Mouse (Mus musculus) megakaryocyte, embryonic 14.5 days (primary cell): ENCODE measurements at regions not wholly inside any gene's neighbourhood (a gene's known extent, or its start where the extent isn't known, plus 50 kb on each side); places are given as distances from the start of the nearest gene placed in this dataset.

Source experiments
- H3K27me3 ChIP-seq: replicated peaks from 2 replicates; pipeline ENCODE3; 2012; ENCODE audit warnings: inconsistent platforms
- H3K36me3 ChIP-seq: replicated peaks from 2 replicates; pipeline ENCODE3; 2012; ENCODE audit warnings: low read length, inconsistent platforms, mixed read lengths
- H3K4me1 ChIP-seq: 2 replicates; pipeline ENCODE4 v1.6.1; 2012; ENCODE audit warnings: inconsistent platforms
- H3K4me3 ChIP-seq: replicated peaks from 2 replicates; pipeline ENCODE3; 2012; ENCODE audit warnings: moderate library complexity, mild to moderate bottlenecking, inconsistent platforms
- H3K9me3 ChIP-seq: 2 replicates; pipeline ENCODE4 v1.6.1; 2012; ENCODE audit warnings: inconsistent platforms
- FLI1 ChIP-seq: IDR thresholded peaks from 2 replicates; pipeline ENCODE4 v1.6.1; 2012; ENCODE audit warnings: low read length, inconsistent platforms, mixed read lengths
- GATA1 ChIP-seq: IDR thresholded peaks from 3 replicates; pipeline ENCODE4 v1.6.1; 2012; ENCODE audit warnings: mixed read lengths, low read length, inconsistent platforms, borderline replicate concordance

- H3K27me3 ChIP-seq = no peaks in the 10 kb centered on the region
- no peaks in the 10 kb centered on the region for H3K4me1 ChIP-seq
- 0 out of 2 replicates have a peak, but pooled peaks cover 4% of the 10 kb centered on the region for H3K9me3 ChIP-seq
- H3K4me3 ChIP-seq = no peak overlapping the region
- no peaks in the 10 kb centered on the region for H3K36me3 ChIP-seq
- no peak for TF ChIP-seq FLI1
- TF ChIP-seq GATA1 = no peak
Measured at GRCm38 (mm10) chr15:50408985-50409384, 3475.7 kb upstream of the Gm7489 start.

GRCm38 (mm10) chr15:50417641-50418040 lies 3467.1 kb upstream of the Gm7489 start:
- no peaks in the 10 kb centered on the region for H3K9me3 ChIP-seq
- TF ChIP-seq FLI1 (no peak), GATA1 (no peak)
- no peaks in the 10 kb centered on the region for H3K4me1 ChIP-seq
- no peaks in the 10 kb centered on the region for H3K36me3 ChIP-seq
- H3K27me3 ChIP-seq = no peaks in the 10 kb centered on the region
- H3K4me3 ChIP-seq = no peak overlapping the region

- no peaks in the 10 kb centered on the region for H3K9me3 ChIP-seq
- H3K27me3 ChIP-seq = no peaks in the 10 kb centered on the region
- H3K4me3 ChIP-seq = no peak overlapping the region
- no peaks in the 10 kb centered on the region for H3K4me1 ChIP-seq
- H3K36me3 ChIP-seq = no peaks in the 10 kb centered on the region
- TF ChIP-seq FLI1 (no peak), GATA1 (no peak)
Measured at GRCm38 (mm10) chr15:50423082-50423665, 3461.5 kb upstream of the Gm7489 start.

GRCm38 (mm10) chr15:50449604-50450003 lies 3435.1 kb upstream of the Gm7489 start:
- Histone ChIP-seq H3K9me3 (peaks cover 3% of the 10 kb centered on the region; the same call in 1 of the 2 replicates), H3K4me1 (no peaks in the 10 kb centered on the region), H3K27me3 (no peaks in the 10 kb centered on the region), H3K36me3 (no peaks in the 10 kb centered on the region), H3K4me3 (no peak overlapping the region)
- TF ChIP-seq GATA1 (no peak), FLI1 (no peak)

- H3K36me3 ChIP-seq = no peaks in the 10 kb centered on the region
- H3K9me3 ChIP-seq = no peaks in the 10 kb centered on the region
- no peak overlapping the region for H3K4me3 ChIP-seq
- no peak for TF ChIP-seq GATA1
- no peak for TF ChIP-seq FLI1
- H3K27me3 ChIP-seq = no peaks in the 10 kb centered on the region
- H3K4me1 ChIP-seq = no peaks in the 10 kb centered on the region
Measured at GRCm38 (mm10) chr15:50472626-50473025, 3412.1 kb upstream of the Gm7489 start.

- TF ChIP-seq GATA1 (no peak), FLI1 (no peak)
Measured at GRCm38 (mm10) chr15:50498716-50499115, 3386.0 kb upstream of the Gm7489 start.

GRCm38 (mm10) chr15:50507999-50508624 lies 3376.6 kb upstream of the Gm7489 start:
- H3K4me3 ChIP-seq = peak overlapping the region; percentile 38
- no peaks in the 10 kb centered on the region for H3K9me3 ChIP-seq
- peaks cover 16% of the 10 kb centered on the region for H3K4me1 ChIP-seq
- no peaks in the 10 kb centered on the region for H3K27me3 ChIP-seq
- TF ChIP-seq GATA1 = no peak
- TF ChIP-seq FLI1 = no peak
- no peaks in the 10 kb centered on the region for H3K36me3 ChIP-seq

More at GRCm38 (mm10) chr15:50498716-50499115, 3386.0 kb upstream of the Gm7489 start:
- Histone ChIP-seq H3K9me3 (peaks cover 6% of the 10 kb centered on the region; the same call in 1 of the 2 replicates), H3K4me1 (peaks cover 5% of the 10 kb centered on the region; the same call in 1 of the 2 replicates), H3K27me3 (no peaks in the 10 kb centered on the region), H3K4me3 (no peak overlapping the region), H3K36me3 (no peaks in the 10 kb centered on the region)

GRCm38 (mm10) chr15:50513036-50513435 lies 3371.7 kb upstream of the Gm7489 start:
- H3K36me3 ChIP-seq = no peaks in the 10 kb centered on the region

GRCm38 (mm10) chr15:50524841-50525240 lies 3359.9 kb upstream of the Gm7489 start:
- Histone ChIP-seq H3K36me3 (no peaks in the 10 kb centered on the region), H3K27me3 (no peaks in the 10 kb centered on the region), H3K9me3 (no peaks in the 10 kb centered on the region), H3K4me3 (no peak overlapping the region), H3K4me1 (no peaks in the 10 kb centered on the region)
- no peak for TF ChIP-seq FLI1
- no peak for TF ChIP-seq GATA1

More at GRCm38 (mm10) chr15:50513036-50513435, 3371.7 kb upstream of the Gm7489 start:
- H3K27me3 ChIP-seq = no peaks in the 10 kb centered on the region
- no peaks in the 10 kb centered on the region for H3K9me3 ChIP-seq
- TF ChIP-seq FLI1 (no peak), GATA1 (no peak)
- H3K4me1 ChIP-seq = peaks cover 7% of the 10 kb centered on the region
- H3K4me3 ChIP-seq = peak overlapping the region; percentile 31

- Histone ChIP-seq H3K27me3 (no peaks in the 10 kb centered on the region), H3K9me3 (no peaks in the 10 kb centered on the region), H3K4me3 (no peak overlapping the region), H3K36me3 (no peaks in the 10 kb centered on the region), H3K4me1 (no peaks in the 10 kb centered on the region)
- TF ChIP-seq FLI1 (no peak), GATA1 (no peak)
Measured at GRCm38 (mm10) chr15:50534490-50534889, 3350.2 kb upstream of the Gm7489 start.
